Mouse (Mus musculus) liver, postnatal 0 days (tissue): ENCODE measurements around the gene Dppa2. TPM values are rescaled to one million over a fixed set of nuclear protein-coding genes. Genes with fewer than 3 reads are reported as not detected.

ENCODE experiments used
- ATAC-seq: fragments of 200-750 bp; cut with Nextera tagmentation; 2 replicates; pipeline ENCODE4 v1.8.0; 2017; ENCODE audit warnings: mild to moderate bottlenecking, moderate library complexity
- DNase-seq: peaks from one replicate; pipeline ENCODE4 v3.0.0-alpha.2; 2016
- H3K27ac ChIP-seq: fragments of 300-500 bp; sonication (generic); 2 replicates; pipeline ENCODE4 v1.5.1; 2014; ENCODE audit warnings: antibody characterized with exemption, moderate library complexity, mild to moderate bottlenecking, low read depth
- H3K27me3 ChIP-seq: fragments of 300-500 bp; sonication (generic); 2 replicates; pipeline ENCODE4 v1.6.1; 2014; ENCODE audit warnings: low read length, control low read depth, mixed read lengths; ENCODE audit not compliant: insufficient read depth
- H3K36me3 ChIP-seq: fragments of 300-500 bp; sonication (generic); replicated peaks from 2 replicates; pipeline ENCODE4 v1.6.1; 2014; ENCODE audit warnings: mild to moderate bottlenecking, control low read depth, low read length, moderate library complexity, mixed read lengths; ENCODE audit not compliant: insufficient read depth
- H3K4me1 ChIP-seq: fragments of 300-500 bp; sonication (generic); 2 replicates; pipeline ENCODE4 v1.6.1; 2014; ENCODE audit warnings: antibody characterized with exemption, mild to moderate bottlenecking, control low read depth; ENCODE audit not compliant: insufficient read depth
- H3K4me2 ChIP-seq: fragments of 300-500 bp; sonication (generic); 2 replicates; pipeline ENCODE4 v1.6.1; 2014; ENCODE audit warnings: low read depth, mild to moderate bottlenecking, low read length, moderate library complexity, mixed read lengths
- H3K4me3 ChIP-seq: fragments of 300-500 bp; sonication (generic); 2 replicates; pipeline ENCODE4 v1.5.1; 2014; ENCODE audit warnings: low read depth, low read length
- H3K9ac ChIP-seq: fragments of 300-500 bp; sonication (generic); replicated peaks from 2 replicates; pipeline ENCODE4 v1.6.1; 2014; ENCODE audit warnings: mild to moderate bottlenecking, moderate library complexity
- H3K9me3 ChIP-seq: fragments of 300-500 bp; sonication (generic); 2 replicates; pipeline ENCODE4 v1.6.1; 2016; ENCODE audit warnings: mild to moderate bottlenecking, control low read depth, low read length, mixed read lengths
- CTCF ChIP-seq: sonication (generic); IDR thresholded peaks from 2 replicates; pipeline ENCODE4 v1.5.1; 2016; ENCODE audit warnings: antibody characterized with exemption, low read depth
- EP300 ChIP-seq: IDR thresholded peaks from 2 replicates; pipeline ENCODE4 v1.6.1; 2016; ENCODE audit warnings: antibody characterized with exemption, low read depth, mild to moderate bottlenecking
- WGBS: fragments of 180-500 bp; shearing (Covaris S2); extraction: QIAGEN DNeasy Blood & Tissue Kit; methylation state at CpG from one replicate; pipeline ENCODE4 v1.1.7; 2014; ENCODE audit not compliant: insufficient replicate concordance; 5-methylcytosine and 5-hydroxymethylcytosine counted together
- polyA plus RNA-seq: library from polyadenylated mRNA; unstranded; fragments of >200 nt; fragmentation: Nextera tagmentation; extraction: Ambion mirVana; gene quantifications from 2 replicates; pipeline ENCODE4 v1.2.1, GENCODE M21; 2015

Dppa2 gene
- polyA plus RNA-seq, 1 experiment from 2014 or later, result not detected

GRCm38 (mm10) chr16:48328420-48328819 lies 24.7 kb downstream of the Dppa2 start:
- Histone ChIP-seq H3K27me3 (no peaks in the 10 kb centered on the region), H3K9ac (no peak overlapping the region), H3K27ac (no peak overlapping the region), H3K4me2 (no peak overlapping the region), H3K4me1 (no peaks in the 10 kb centered on the region), H3K4me3 (no peak overlapping the region), H3K9me3 (no peaks in the 10 kb centered on the region), H3K36me3 (no peaks in the 10 kb centered on the region)
- TF ChIP-seq EP300 (no peak), CTCF (no peak)
- DNase-seq, result no peak
- WGBS, result 76% methylated on average over 2 of the region's 2 CpGs
- no peak for ATAC-seq

- no peak overlapping the region for H3K4me3 ChIP-seq
- ATAC-seq (no peak), DNase-seq (no peak)
- no peaks in the 10 kb centered on the region for H3K4me1 ChIP-seq
- H3K9me3 ChIP-seq, result no peaks in the 10 kb centered on the region
- no peaks in the 10 kb centered on the region for H3K27me3 ChIP-seq
- TF ChIP-seq EP300, result no peak
- no peak for TF ChIP-seq CTCF
- H3K4me2 ChIP-seq, result no peak overlapping the region
- H3K27ac ChIP-seq, result no peak overlapping the region
- no peaks in the 10 kb centered on the region for H3K36me3 ChIP-seq
- no peak overlapping the region for H3K9ac ChIP-seq
- 76% methylated on average over 3 of the region's 3 CpGs for WGBS
Observed at GRCm38 (mm10) chr16:48331822-48332221, 28.1 kb downstream of the Dppa2 start.

GRCm38 (mm10) chr16:48335326-48335725 lies 31.6 kb downstream of the Dppa2 start:
- TF ChIP-seq EP300, result no peak
- no peak for TF ChIP-seq CTCF

GRCm38 (mm10) chr16:48344193-48344592 lies 40.5 kb downstream of the Dppa2 start:
- 57% methylated on average over 2 of the region's 2 CpGs for WGBS
- H3K9me3 ChIP-seq, result no peaks in the 10 kb centered on the region
- no peak for DNase-seq

More at GRCm38 (mm10) chr16:48335326-48335725, 31.6 kb downstream of the Dppa2 start:
- Histone ChIP-seq H3K4me3 (no peak overlapping the region), H3K4me1 (no peaks in the 10 kb centered on the region), H3K27ac (no peak overlapping the region), H3K27me3 (no peaks in the 10 kb centered on the region), H3K36me3 (no peaks in the 10 kb centered on the region), H3K9ac (no peak overlapping the region), H3K4me2 (no peak overlapping the region), H3K9me3 (no peaks in the 10 kb centered on the region)
- no peak for DNase-seq
- WGBS, result 82% methylated on average over 4 of the region's 4 CpGs
- ATAC-seq, result no peak

GRCm38 (mm10) chr16:48347246-48347645 lies 43.5 kb downstream of the Dppa2 start:
- no peak overlapping the region for H3K4me3 ChIP-seq
- H3K4me1 ChIP-seq, result no peaks in the 10 kb centered on the region
- no peaks in the 10 kb centered on the region for H3K9me3 ChIP-seq
- H3K4me2 ChIP-seq, result no peak overlapping the region
- H3K9ac ChIP-seq, result no peak overlapping the region
- ATAC-seq (no peak), DNase-seq (no peak)
- WGBS, result 68% methylated on average over 1 of the region's 1 CpGs
- no peak overlapping the region for H3K27ac ChIP-seq
- H3K36me3 ChIP-seq, result no peaks in the 10 kb centered on the region
- no peaks in the 10 kb centered on the region for H3K27me3 ChIP-seq
- TF ChIP-seq EP300 (no peak), CTCF (no peak)

More at GRCm38 (mm10) chr16:48344193-48344592, 40.5 kb downstream of the Dppa2 start:
- Histone ChIP-seq H3K36me3 (no peaks in the 10 kb centered on the region), H3K4me3 (no peak overlapping the region), H3K9ac (no peak overlapping the region), H3K4me2 (no peak overlapping the region), H3K27ac (no peak overlapping the region), H3K4me1 (no peaks in the 10 kb centered on the region), H3K27me3 (no peaks in the 10 kb centered on the region)
- no peak for TF ChIP-seq CTCF
- no peak for TF ChIP-seq EP300
- no peak for ATAC-seq

GRCm38 (mm10) chr16:48355716-48356115 lies 52.0 kb downstream of the Dppa2 start:
- no peaks in the 10 kb centered on the region for H3K9me3 ChIP-seq
- H3K4me1 ChIP-seq, result no peaks in the 10 kb centered on the region
- no peaks in the 10 kb centered on the region for H3K36me3 ChIP-seq
- no peaks in the 10 kb centered on the region for H3K27me3 ChIP-seq
- ATAC-seq (no peak), DNase-seq (no peak)
- no peak overlapping the region for H3K27ac ChIP-seq
- no peak overlapping the region for H3K4me2 ChIP-seq
- H3K4me3 ChIP-seq, result no peak overlapping the region
- TF ChIP-seq EP300, result no peak
- no peak for TF ChIP-seq CTCF
- no peak overlapping the region for H3K9ac ChIP-seq
- WGBS, result 72% methylated on average over 5 of the region's 5 CpGs

- H3K9me3 ChIP-seq, result no peaks in the 10 kb centered on the region
- no peak for TF ChIP-seq CTCF
- TF ChIP-seq EP300, result no peak
- no peak overlapping the region for H3K4me3 ChIP-seq
- DNase-seq, result no peak
- no peaks in the 10 kb centered on the region for H3K27me3 ChIP-seq
- H3K4me1 ChIP-seq, result no peaks in the 10 kb centered on the region
- ATAC-seq, result no peak
- H3K9ac ChIP-seq, result no peak overlapping the region
- WGBS, result 88% methylated on average over 1 of the region's 1 CpGs
- no peak overlapping the region for H3K27ac ChIP-seq
- H3K36me3 ChIP-seq, result no peaks in the 10 kb centered on the region
- H3K4me2 ChIP-seq, result no peak overlapping the region
Observed at GRCm38 (mm10) chr16:48356417-48356816, 52.7 kb downstream of the Dppa2 start.
